Mouse (Mus musculus) naive thymus-derived CD4-positive, alpha-beta T cell, adult 5 months (primary cell): ENCODE measurements around the gene Mff. TPM values are rescaled to one million over a fixed set of nuclear protein-coding genes. Genes with fewer than 3 reads are reported as not detected.

Source experiments
- polyA plus RNA-seq: library from polyadenylated mRNA; unstranded; fragments of 100-300 nt; shearing (Covaris generic); gene quantifications from one replicate; pipeline ENCODE4 v1.2.1, GENCODE M21; 2017

Gene Mff
- polyA plus RNA-seq, result 185 TPM

GRCm38 (mm10) chr1:82724339-82725025 lies at the start of gene Mff:
Mff (plus strand) TSS chr1:82724890.

DNA sequence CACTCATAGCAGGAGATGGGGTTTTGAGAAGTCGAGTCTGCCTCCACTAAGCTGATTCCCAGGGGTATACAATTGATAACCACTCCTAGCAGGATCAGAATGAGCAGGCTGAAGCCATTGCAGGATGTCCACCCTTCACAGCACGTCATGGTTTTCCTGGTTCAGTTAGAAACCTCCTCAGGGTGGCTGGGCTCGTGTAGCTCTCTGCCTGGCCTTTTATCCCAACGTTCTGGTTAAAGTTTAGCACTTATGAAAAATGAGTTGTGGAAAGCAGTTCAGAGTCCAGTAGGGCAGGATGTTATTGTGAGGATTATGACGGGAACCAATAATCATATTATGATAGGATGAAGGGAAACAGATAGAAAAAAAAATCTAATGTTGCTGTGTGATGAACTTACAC lies 43.6 kb downstream of the Mff start, which contains the start of gene Tm4sf20:
Tm4sf20 (minus strand) TSS at position 193 of the 400 bp plus-strand sequence.

DNA sequence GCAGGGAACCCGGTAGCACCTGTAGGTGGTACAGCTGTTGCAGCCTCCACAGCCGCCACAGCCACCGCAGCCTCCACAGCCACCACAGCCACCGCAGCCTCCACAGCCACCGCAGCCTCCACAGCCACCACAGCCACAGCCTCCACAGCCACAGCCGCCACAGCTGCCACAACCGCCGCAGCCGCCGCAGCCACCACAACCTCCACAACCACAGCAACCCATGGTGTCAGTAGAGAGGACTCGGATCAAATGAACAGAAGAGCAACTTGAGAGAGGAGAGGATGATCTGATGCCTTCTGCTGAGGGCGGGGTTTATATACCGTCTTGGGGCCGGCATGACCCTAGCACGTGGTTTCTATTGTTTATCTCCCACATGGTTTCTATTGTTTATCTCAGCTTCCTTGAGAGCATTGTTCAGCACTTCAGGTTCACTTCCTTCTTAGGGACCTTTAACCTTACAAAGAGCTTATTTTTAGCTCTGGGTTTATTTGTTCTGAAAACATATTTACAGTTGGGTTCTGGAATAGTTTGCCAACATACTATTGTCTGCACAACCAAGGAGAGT lies 46.4 kb downstream of the Mff start, which contains the start of gene Gm47791:
Gm47791 (minus strand) TSS at position 222 of the 565 bp plus-strand sequence.

Other genes with a start within 250 kb of the Mff start
- gene Col4a4, start 138.0 kb upstream of the Mff start, polyA plus RNA-seq, result 0.05 TPM
- gene Col4a3, start 138.0 kb upstream of the Mff start, polyA plus RNA-seq, result 0.16 TPM
- gene Tm4sf20, start 43.6 kb downstream of the Mff start, polyA plus RNA-seq, result 0.47 TPM
- gene Gm47791, start 46.4 kb downstream of the Mff start, polyA plus RNA-seq, result not detected
- gene Agfg1, start 114.6 kb downstream of the Mff start, polyA plus RNA-seq, result 133 TPM
- gene A030005L19Rik, start 188.4 kb downstream of the Mff start, polyA plus RNA-seq, result not detected
- not detected for gene A030014E15Rik, start 200.0 kb downstream of the Mff start, polyA plus RNA-seq
- gene Gm6217, start 206.5 kb downstream of the Mff start, polyA plus RNA-seq, result not detected
- not detected for gene A030003K21Rik, start 218.5 kb downstream of the Mff start, polyA plus RNA-seq
- not detected for gene Gm7544, start 231.1 kb downstream of the Mff start, polyA plus RNA-seq
- gene Gm47955, start 235.4 kb downstream of the Mff start, polyA plus RNA-seq, result not detected